Mouse (Mus musculus): ENCODE results near the gene Atg5.
A peak's percentile ranks its signal among the peaks of the same experiment; 100 is the strongest.
"Not testable (repeated sequence)": the region's sequence is repeated elsewhere in the genome, so short reads cannot be mapped to it uniquely, and the experiment has no call there.

The Atg5 gene

GRCm38 (mm10) chr10:44268145-44268860 is at the start of gene Atg5:
Atg5 (plus strand) TSS chr10:44268358.
- Histone ChIP-seq H3K36me3 (ENCODE audit: control insufficient read depth, insufficient read depth, low read length, poor library complexity, severe bottlenecking) (no peaks in the 10 kb centered on the region), H3K27me3 (ENCODE audit: control insufficient read depth, insufficient read depth, low read length, poor library complexity, severe bottlenecking) (no peaks in the 10 kb centered on the region)
- peak; percentile 98 for DNase-seq (ENCODE audit: low read depth, low spot score)

GRCm38 (mm10) chr10:44219073-44219472 is 49.1 kb upstream of the Atg5 start:
- DNase-seq (ENCODE audit: low read depth, low spot score) = peak; percentile 25
- not testable (repeated sequence) for H3K36me3 ChIP-seq (ENCODE audit: control insufficient read depth, insufficient read depth, low read length, poor library complexity, severe bottlenecking); H3K27me3 ChIP-seq (ENCODE audit: control insufficient read depth, insufficient read depth, low read length, poor library complexity, severe bottlenecking)

- DNase-seq (ENCODE audit: low read depth, low spot score) = no peak
- Histone ChIP-seq H3K36me3 (ENCODE audit: control insufficient read depth, insufficient read depth, low read length, poor library complexity, severe bottlenecking) (no peaks in the 10 kb centered on the region), H3K27me3 (ENCODE audit: control insufficient read depth, insufficient read depth, low read length, poor library complexity, severe bottlenecking) (no peaks in the 10 kb centered on the region)
Measured at GRCm38 (mm10) chr10:44224345-44224744, 43.8 kb upstream of the Atg5 start.

GRCm38 (mm10) chr10:44233351-44233750 is 34.8 kb upstream of the Atg5 start:
- not testable (repeated sequence) for H3K27me3 ChIP-seq (ENCODE audit: control insufficient read depth, insufficient read depth, low read length, poor library complexity, severe bottlenecking)
- DNase-seq (ENCODE audit: low read depth, low spot score) = peak; percentile 44

GRCm38 (mm10) chr10:44235298-44235697 is 32.9 kb upstream of the Atg5 start:
- not testable (repeated sequence) for H3K36me3 ChIP-seq (ENCODE audit: control insufficient read depth, insufficient read depth, low read length, poor library complexity, severe bottlenecking); H3K27me3 ChIP-seq (ENCODE audit: control insufficient read depth, insufficient read depth, low read length, poor library complexity, severe bottlenecking)
- DNase-seq (ENCODE audit: low read depth, low spot score) = peak; percentile 4

More at GRCm38 (mm10) chr10:44233351-44233750, 34.8 kb upstream of the Atg5 start:
- not testable (repeated sequence) for H3K36me3 ChIP-seq (ENCODE audit: control insufficient read depth, insufficient read depth, low read length, poor library complexity, severe bottlenecking)

GRCm38 (mm10) chr10:44256624-44257023 is 11.5 kb upstream of the Atg5 start:
- DNase-seq (ENCODE audit: low read depth, low spot score) = peak; percentile 42
- Histone ChIP-seq H3K36me3 (ENCODE audit: control insufficient read depth, insufficient read depth, low read length, poor library complexity, severe bottlenecking) (no peaks in the 10 kb centered on the region), H3K27me3 (ENCODE audit: control insufficient read depth, insufficient read depth, low read length, poor library complexity, severe bottlenecking) (no peaks in the 10 kb centered on the region)

- DNase-seq (ENCODE audit: low read depth, low spot score) = no peak
- Histone ChIP-seq H3K36me3 (ENCODE audit: control insufficient read depth, insufficient read depth, low read length, poor library complexity, severe bottlenecking) (no peaks in the 10 kb centered on the region), H3K27me3 (ENCODE audit: control insufficient read depth, insufficient read depth, low read length, poor library complexity, severe bottlenecking) (no peaks in the 10 kb centered on the region)
Measured at GRCm38 (mm10) chr10:44265835-44266234, 2.3 kb upstream of the Atg5 start.

- DNase-seq (ENCODE audit: low read depth, low spot score) = no peak
- no peaks in the 10 kb centered on the region for H3K27me3 ChIP-seq (ENCODE audit: control insufficient read depth, insufficient read depth, low read length, poor library complexity, severe bottlenecking)
- no peaks in the 10 kb centered on the region for H3K36me3 ChIP-seq (ENCODE audit: control insufficient read depth, insufficient read depth, low read length, poor library complexity, severe bottlenecking)
Measured at GRCm38 (mm10) chr10:44266561-44266960, 1.6 kb upstream of the Atg5 start.

- H3K27me3 ChIP-seq (ENCODE audit: control insufficient read depth, insufficient read depth, low read length, poor library complexity, severe bottlenecking) = no peaks in the 10 kb centered on the region
- no peak for DNase-seq (ENCODE audit: low read depth, low spot score)
- no peaks in the 10 kb centered on the region for H3K36me3 ChIP-seq (ENCODE audit: control insufficient read depth, insufficient read depth, low read length, poor library complexity, severe bottlenecking)
Measured at GRCm38 (mm10) chr10:44267426-44268142, 574 bp upstream of the Atg5 start.

GRCm38 (mm10) chr10:44269211-44269610 is 1.1 kb downstream of the Atg5 start:
- no peaks in the 10 kb centered on the region for H3K27me3 ChIP-seq (ENCODE audit: control insufficient read depth, insufficient read depth, low read length, poor library complexity, severe bottlenecking)
- no peak for DNase-seq (ENCODE audit: low read depth, low spot score)

GRCm38 (mm10) chr10:44282323-44282722 is 14.2 kb downstream of the Atg5 start:
- Histone ChIP-seq H3K36me3 (ENCODE audit: control insufficient read depth, insufficient read depth, low read length, poor library complexity, severe bottlenecking) (peaks cover 9% of the 10 kb centered on the region; the same call in 1 of the 2 replicates), H3K27me3 (ENCODE audit: control insufficient read depth, insufficient read depth, low read length, poor library complexity, severe bottlenecking) (no peaks in the 10 kb centered on the region)
- DNase-seq (ENCODE audit: low read depth, low spot score) = peak; percentile 35

More at GRCm38 (mm10) chr10:44269211-44269610, 1.1 kb downstream of the Atg5 start:
- H3K36me3 ChIP-seq (ENCODE audit: control insufficient read depth, insufficient read depth, low read length, poor library complexity, severe bottlenecking) = no peaks in the 10 kb centered on the region

- no peak for DNase-seq (ENCODE audit: low read depth, low spot score)
- Histone ChIP-seq H3K36me3 (ENCODE audit: control insufficient read depth, insufficient read depth, low read length, poor library complexity, severe bottlenecking) (peaks cover 9% of the 10 kb centered on the region; the same call in 1 of the 2 replicates), H3K27me3 (ENCODE audit: control insufficient read depth, insufficient read depth, low read length, poor library complexity, severe bottlenecking) (no peaks in the 10 kb centered on the region)
Measured at GRCm38 (mm10) chr10:44285106-44285505, 16.9 kb downstream of the Atg5 start.

GRCm38 (mm10) chr10:44285935-44286334 is 17.8 kb downstream of the Atg5 start:
- DNase-seq (ENCODE audit: low read depth, low spot score) = no peak
- Histone ChIP-seq H3K36me3 (ENCODE audit: control insufficient read depth, insufficient read depth, low read length, poor library complexity, severe bottlenecking) (peaks cover 9% of the 10 kb centered on the region; the same call in 1 of the 2 replicates), H3K27me3 (ENCODE audit: control insufficient read depth, insufficient read depth, low read length, poor library complexity, severe bottlenecking) (no peaks in the 10 kb centered on the region)

GRCm38 (mm10) chr10:44290876-44291275 is 22.7 kb downstream of the Atg5 start:
- DNase-seq (ENCODE audit: low read depth, low spot score) = no peak
- H3K36me3 ChIP-seq (ENCODE audit: control insufficient read depth, insufficient read depth, low read length, poor library complexity, severe bottlenecking) = peaks cover 11% of the 10 kb centered on the region; the same call in 1 of the 2 replicates
- no peaks in the 10 kb centered on the region for H3K27me3 ChIP-seq (ENCODE audit: control insufficient read depth, insufficient read depth, low read length, poor library complexity, severe bottlenecking)

- H3K36me3 ChIP-seq (ENCODE audit: control insufficient read depth, insufficient read depth, low read length, poor library complexity, severe bottlenecking) = peaks cover 3% of the 10 kb centered on the region; the same call in 1 of the 2 replicates
- peak; percentile 69 for DNase-seq (ENCODE audit: low read depth, low spot score)
- H3K27me3 ChIP-seq (ENCODE audit: control insufficient read depth, insufficient read depth, low read length, poor library complexity, severe bottlenecking) = no peaks in the 10 kb centered on the region
Measured at GRCm38 (mm10) chr10:44292205-44292604, 24.0 kb downstream of the Atg5 start.
